Mouse (Mus musculus): Measurements from ENCODE around the gene Rasgrp3.
"Not testable (repeated sequence)": the region's sequence is repeated elsewhere in the genome, so short reads cannot be mapped to it uniquely, and the experiment has no call there.

The Rasgrp3 gene

DNA sequence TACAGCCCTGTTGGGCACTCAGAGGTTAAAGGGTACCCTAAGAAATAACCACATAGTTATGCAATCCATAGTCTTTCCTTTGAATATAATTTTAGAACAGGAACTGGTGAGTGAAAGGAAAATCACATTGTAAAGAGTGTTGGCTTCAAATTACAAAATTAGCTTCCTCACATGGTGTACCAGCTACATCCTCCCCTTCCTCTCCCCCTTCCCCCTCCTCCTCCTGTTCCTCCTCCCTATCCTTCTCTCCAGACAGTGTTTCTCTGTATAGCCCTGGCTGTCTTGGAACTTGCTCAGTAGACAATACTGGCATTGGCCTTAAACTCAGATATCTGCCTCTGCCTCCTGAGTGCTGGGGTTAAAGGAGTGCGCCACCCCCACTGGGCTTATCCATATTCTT is 26.1 kb downstream of the Rasgrp3 start:
- DNase-seq (ENCODE audit: low read depth, low spot score): no peak

DNA sequence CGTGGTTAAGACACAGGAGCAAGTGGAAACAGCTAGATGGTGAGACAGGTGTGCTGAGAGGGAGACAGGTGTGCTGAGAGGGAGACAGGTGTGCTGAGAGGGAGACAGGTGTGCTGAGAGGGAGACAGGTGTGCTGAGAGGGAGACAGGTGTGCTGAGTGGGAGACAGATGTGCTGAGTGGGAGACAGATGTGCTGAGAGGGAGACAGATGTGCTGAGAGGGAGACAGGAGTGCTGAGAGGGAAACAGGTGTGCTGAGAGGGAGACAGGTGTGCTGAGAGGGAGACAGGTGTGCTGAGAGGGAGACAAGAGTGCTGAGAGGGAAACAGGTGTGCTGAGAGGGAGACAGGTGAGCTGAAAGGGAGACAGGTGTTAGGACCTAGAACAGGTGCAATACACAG is 27.5 kb downstream of the Rasgrp3 start:
- not testable (repeated sequence) for DNase-seq (ENCODE audit: low read depth, low spot score)

GRCm38 (mm10) chr17:75463645-75464044 is 27.9 kb downstream of the Rasgrp3 start:
- no peak for DNase-seq (ENCODE audit: low read depth, low spot score)

DNA sequence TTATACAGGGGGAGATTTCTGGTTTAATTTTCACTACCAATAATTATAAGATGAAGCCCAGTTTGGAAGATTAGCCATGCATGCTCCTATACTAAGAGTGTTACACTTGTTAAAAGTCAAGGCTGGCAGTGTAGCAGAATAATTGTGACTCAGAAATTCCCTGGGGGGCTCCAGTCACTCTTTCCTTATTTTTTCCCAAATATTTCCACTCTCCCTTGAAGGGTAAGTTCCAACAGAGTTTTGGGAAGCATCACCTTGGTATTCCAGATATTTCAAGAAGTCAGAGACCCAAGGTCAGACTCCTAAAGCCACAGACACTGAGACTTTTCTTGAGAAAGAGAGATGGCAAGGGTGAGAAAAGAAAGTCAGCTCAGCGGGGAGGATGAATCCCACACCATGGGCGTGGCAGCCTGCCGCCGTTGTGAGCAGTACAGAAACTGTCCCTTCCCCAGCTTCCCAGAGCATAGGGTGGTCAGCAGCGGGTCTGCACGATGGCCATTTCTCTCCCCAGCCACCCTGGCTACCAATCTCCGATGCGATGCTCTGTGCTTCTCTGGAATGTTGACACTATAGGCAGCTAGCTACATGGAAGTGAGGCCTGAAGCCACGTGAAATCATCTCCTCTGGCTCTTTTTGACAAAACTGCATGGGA is 28.8 kb downstream of the Rasgrp3 start:
- DNase-seq (ENCODE audit: low read depth, low spot score): no peak

DNA sequence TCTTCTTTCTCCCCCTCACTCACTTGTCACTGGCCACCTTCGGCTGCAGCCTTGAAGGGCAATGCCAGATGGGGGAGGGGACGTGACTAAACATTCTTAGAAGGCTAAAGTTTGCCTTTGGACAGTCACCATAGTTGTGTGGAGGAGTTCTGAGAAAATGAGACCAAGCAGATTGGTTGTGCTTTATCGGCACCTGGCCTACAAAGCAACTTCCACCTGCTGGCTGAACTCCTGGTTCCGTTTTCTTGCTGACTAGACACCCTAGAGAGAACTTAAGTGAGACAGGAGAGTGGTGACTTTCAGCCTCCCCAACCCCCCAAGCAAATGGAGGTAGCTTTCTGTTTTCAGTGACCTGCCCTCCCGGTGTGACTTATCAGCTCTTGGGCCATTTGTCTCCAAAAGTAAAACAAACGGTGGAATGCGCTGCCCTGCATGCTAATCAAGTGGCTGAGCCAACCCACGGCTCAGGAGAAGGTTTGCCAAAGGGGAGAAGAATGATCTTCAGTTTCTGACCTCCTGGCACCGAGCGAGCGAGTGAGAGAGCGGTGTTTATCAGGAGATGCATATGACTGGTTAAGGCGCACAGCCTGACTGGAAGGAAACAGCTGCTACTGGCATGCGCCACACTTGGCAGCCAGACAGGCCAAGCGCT is 29.4 kb downstream of the Rasgrp3 start:
- DNase-seq (ENCODE audit: low read depth, low spot score): peak; percentile 95

- no peak for DNase-seq (ENCODE audit: low read depth, low spot score)
Measured at GRCm38 (mm10) chr17:75465635-75465997, 29.9 kb downstream of the Rasgrp3 start.

DNA sequence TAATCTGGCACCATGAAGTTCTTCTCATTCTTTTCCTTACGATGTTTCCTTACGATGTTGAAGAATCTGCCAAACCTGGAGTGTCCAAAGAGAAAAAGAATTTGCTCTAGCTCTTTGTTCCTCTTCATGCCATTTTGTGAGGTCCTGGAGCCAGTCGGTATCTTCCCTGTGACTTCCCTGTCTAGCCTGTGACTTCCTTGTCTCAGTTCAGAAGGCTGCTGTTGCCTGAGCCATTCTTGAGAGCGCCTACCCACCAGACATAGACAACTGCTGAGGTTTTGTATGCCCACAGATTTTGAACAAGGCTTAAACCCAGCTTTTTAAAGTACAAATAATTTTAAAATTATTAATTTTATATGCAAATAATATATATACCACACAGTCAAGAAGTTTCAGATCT is 31.3 kb downstream of the Rasgrp3 start:
- no peak for DNase-seq (ENCODE audit: low read depth, low spot score)

GRCm38 (mm10) chr17:75467526-75467925 is 31.8 kb downstream of the Rasgrp3 start:
- DNase-seq (ENCODE audit: low read depth, low spot score): peak; percentile 75

DNA sequence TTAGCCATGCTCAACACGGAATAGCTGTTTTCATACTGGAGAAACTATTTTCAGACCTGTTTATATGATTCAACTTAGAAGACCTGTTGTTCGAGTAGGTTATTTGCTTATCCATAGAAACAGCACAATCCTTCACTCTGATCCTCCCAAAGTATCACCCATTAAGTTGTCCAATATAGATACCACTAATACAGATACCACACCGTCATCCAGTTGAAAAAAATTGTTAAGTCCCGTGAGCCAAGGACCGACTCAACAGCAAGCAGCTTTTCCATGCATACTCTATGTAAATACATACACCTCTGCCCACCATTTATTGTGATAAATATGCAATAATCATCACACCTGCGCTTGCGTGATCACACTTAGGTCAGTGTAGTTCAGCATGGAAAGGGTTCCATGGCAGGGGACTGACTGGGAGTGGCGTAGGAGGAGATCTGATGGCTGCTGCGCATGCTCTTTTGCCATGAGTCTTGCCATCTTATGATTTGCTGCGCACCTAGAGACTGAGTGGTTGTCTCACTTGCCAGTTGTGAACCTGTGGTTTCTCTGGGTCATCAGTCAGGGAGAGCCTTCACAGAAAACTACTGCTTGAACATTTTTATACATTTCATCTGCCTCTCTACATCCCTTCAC is 32.9 kb downstream of the Rasgrp3 start:
- DNase-seq (ENCODE audit: low read depth, low spot score): peak; percentile 81

DNA sequence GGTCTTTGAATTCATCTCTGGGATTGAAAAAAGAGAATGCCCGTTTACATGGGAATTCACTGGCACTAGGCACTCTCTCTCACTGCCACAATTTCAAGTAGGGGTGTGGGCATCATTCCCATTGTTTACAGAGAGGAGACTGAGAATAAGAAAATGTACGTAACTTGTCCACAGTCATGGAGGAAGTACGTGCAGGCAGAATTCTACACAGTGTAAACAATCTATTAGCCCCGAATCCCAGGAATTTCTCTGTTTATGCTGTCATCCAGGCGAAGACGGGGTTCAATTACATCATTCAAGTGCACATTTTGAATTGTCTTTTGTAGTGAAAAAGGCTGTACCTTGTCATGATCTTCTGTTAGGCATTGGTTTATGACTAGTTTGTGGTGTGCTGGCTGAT is 34.6 kb downstream of the Rasgrp3 start:
- DNase-seq (ENCODE audit: low read depth, low spot score): peak; percentile 35

- peak; percentile 49 for DNase-seq (ENCODE audit: low read depth, low spot score)
Measured at GRCm38 (mm10) chr17:75470885-75471610, 35.4 kb downstream of the Rasgrp3 start.

DNA sequence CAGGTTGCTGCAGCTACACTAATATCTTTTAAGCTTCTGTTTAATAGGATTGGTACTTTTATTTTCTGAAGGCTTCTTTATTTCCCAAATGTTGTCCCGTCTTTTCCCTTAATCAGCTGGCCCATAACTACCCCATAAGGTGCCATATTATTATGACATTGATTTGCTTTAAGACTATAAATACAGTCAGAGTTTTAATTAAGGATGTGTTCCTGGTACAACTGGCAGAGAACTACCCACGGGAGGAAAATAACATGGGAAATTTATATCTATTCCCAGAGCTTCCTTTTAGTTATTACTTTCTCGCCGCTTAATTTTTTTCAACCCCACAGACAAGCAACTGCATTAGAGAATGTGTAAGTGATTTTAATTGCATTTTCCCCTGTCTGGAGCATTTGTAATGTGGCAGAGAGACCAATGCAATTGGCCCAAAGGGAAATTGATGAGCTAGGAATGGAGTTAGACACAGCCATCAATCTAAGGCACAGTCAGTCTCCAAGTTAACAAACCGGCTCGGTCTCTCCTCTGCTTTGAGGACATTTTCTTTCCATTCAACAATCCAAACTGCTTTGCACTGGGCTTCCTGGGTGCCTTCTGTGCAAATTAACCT is 36.1 kb downstream of the Rasgrp3 start:
- DNase-seq (ENCODE audit: low read depth, low spot score): no peak

DNA sequence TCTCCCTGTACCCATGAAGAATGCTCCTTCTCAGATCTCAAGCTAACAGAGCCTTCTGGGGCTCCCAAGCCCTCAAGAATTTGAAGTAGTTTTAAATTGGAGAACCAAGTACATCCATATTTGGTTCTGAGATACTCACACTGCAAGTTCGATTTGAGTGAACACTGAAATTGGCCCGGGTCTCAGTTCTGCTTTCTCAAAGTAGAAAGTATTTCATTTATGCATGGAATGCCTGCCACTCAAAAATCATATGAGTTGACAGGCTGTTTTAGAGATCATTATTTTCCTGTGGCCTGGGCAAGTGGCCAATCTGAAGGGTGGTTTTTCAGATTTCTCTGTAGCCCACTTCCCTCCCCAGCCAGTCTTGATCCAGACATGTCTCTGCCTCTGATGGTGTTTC is 36.7 kb downstream of the Rasgrp3 start:
- peak; percentile 89 for DNase-seq (ENCODE audit: low read depth, low spot score)

- peak; percentile 48 for DNase-seq (ENCODE audit: low read depth, low spot score)
Measured at GRCm38 (mm10) chr17:75475985-75476384, 40.3 kb downstream of the Rasgrp3 start.

GRCm38 (mm10) chr17:75476736-75477416 is 41.2 kb downstream of the Rasgrp3 start:
- DNase-seq (ENCODE audit: low read depth, low spot score): peak; percentile 72

DNA sequence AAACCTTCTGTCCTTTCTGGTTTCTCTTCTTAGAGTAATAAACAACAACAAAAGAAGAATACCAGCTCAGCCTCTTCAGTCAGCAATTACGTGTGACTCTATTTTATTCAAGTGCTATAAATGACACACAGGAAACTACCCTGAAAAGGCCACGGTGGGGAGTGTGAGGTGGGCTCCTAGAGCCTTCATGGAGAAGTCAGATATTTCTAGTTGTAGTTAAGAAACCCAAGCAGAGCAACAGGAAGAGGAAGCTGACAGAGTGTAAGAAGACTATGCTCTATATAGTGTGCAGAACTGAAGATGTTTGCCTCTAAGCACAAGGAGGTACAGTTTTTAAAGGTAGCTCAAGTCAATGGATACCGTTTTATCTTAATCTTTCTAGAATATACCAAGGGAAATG is 42.0 kb downstream of the Rasgrp3 start:
- peak; percentile 78 for DNase-seq (ENCODE audit: low read depth, low spot score)

GRCm38 (mm10) chr17:75478836-75479235 is 43.1 kb downstream of the Rasgrp3 start:
- peak; percentile 54 for DNase-seq (ENCODE audit: low read depth, low spot score)

DNA sequence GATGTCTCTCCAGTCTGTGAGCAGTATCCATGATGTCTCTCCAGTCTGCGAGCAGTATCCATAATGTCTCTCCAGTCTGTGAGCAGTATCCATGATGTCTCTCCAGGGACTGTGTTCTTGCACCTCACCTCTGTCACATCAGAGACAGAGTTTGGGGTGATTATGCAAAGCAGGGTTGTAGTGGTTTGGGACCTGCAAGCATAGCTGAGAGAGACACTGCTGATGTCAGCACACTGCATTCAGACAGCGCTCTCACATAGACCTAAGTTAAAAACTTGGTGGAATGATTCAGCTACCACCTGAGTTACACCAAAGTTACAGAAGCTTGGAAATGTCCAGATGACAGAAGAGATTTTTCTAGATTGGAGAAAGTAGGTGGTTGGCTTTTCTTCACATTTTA is 44.0 kb downstream of the Rasgrp3 start:
- peak; percentile 61 for DNase-seq (ENCODE audit: low read depth, low spot score)

DNA sequence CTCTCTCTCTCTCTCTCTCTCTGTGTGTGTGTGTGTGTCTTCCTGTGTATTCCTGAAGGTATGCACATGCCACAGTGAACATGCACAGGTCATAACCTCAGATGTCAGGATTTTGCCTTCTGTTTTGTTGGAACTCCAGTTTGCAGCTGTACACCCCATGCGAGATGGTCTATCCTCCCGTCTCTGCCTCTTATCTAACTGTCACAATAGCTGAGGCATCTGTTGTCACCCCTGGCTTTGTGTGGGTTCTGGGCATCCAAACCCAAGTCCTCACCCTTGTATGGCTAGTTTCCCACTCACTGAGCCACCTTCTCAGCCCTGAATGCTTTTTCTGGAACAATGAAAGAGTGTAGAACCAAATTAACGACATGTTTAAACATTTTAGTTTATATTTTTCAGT is 44.7 kb downstream of the Rasgrp3 start:
- DNase-seq (ENCODE audit: low read depth, low spot score): no peak

- no peak for DNase-seq (ENCODE audit: low read depth, low spot score)
Measured at GRCm38 (mm10) chr17:75486205-75486604, 50.5 kb downstream of the Rasgrp3 start.

DNA sequence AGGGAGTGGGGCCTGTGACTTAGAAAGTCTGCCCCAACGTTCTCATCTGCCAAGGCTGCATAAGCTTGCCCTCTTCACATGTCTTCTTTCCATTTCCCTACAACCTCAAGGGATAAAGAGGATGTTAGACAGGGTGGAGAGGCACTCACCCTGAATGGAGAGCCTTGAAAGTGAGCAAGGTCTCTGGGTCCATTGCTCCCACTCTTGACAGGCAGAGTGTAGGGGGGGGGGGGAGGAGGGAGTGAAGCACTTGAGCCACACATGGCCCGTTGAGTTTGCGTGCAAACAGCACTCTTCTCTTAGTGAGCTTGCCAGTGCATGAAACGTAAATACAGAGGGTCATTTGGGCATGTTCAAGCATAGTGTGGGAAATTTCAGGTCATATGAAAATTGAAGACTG is 59.5 kb downstream of the Rasgrp3 start:
- no peak for DNase-seq (ENCODE audit: low read depth, low spot score)
